In the genomic region with DNA sequence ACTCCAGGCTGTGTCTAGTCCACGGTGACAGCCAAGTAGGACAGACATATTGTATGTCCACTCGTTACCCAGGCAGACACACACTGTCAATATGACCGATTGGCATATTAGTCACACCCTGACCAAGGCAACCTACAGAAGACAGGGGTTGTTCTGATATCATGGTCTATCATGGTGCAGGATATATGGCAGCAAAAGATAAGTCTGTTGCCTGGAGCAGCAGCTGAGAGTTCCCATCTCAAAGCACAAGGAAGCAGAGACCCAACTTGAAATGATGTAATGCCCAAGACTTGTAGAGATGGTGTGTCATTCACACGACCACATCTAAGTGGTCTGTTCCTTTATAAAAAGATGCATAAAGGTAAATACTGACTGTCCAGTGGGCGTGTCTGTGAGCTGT, we compare ENCODE assay signal across 23 mouse cellular contexts. TPM values are rescaled to one million over a fixed set of nuclear protein-coding genes. Genes with fewer than 3 reads are reported as not detected.
"Had no signal": no experiment of that assay in that cellular context is flagged by ENCODE, and none has a peak within 500 bp of the region (broad histone marks: within the 10 kb centered on the region; RNA-seq: fewer than 3 reads in every experiment).

No protein-coding gene starts in this region.

- H3K9me3 ChIP-seq: neural tube, embryonic 13.5 days; neural tube, embryonic 15.5 days; stomach, embryonic 15.5 days had no signal

- H3K4me1 ChIP-seq: stomach, embryonic 15.5 days had no signal

- DNase-seq: retina, postnatal 1 day; right cerebral cortex, adult 18-20 months; right cerebral cortex, postnatal 14 days; right cerebral cortex, postnatal 25 days; right cerebral cortex, postnatal 4 days; spleen, adult 18-20 months; thymus, adult 18-20 months; thymus, adult 2 months; thymus, postnatal 14 days; thymus, postnatal 25 days; thymus, postnatal 36 days; thymus, postnatal 4 days had no signal

- H3K9ac ChIP-seq: neural tube, embryonic 13.5 days; neural tube, embryonic 15.5 days; stomach, embryonic 15.5 days had no signal

- H3K4me3 ChIP-seq: neural tube, embryonic 13.5 days; neural tube, embryonic 15.5 days; stomach, embryonic 15.5 days had no signal

- H3K27ac ChIP-seq: neural tube, embryonic 13.5 days; neural tube, embryonic 15.5 days; stomach, embryonic 15.5 days; stomach, postnatal 0 days had no signal

- H3K36me3 ChIP-seq: neural tube, embryonic 13.5 days; neural tube, embryonic 15.5 days; stomach, embryonic 15.5 days had no signal

RNA-seq across cellular contexts. Expression of gene Rab37, which starts 12.6 kb away (rescaled TPM):
- polyA plus RNA-seq: testis, adult 2 months had no signal

RNA-seq across cellular contexts. Expression of gene Cd300e, which starts 16.7 kb away (rescaled TPM):
- polyA plus RNA-seq: neural tube, embryonic 13.5 days; neural tube, embryonic 14.5 days; stomach, postnatal 0 days; testis, adult 2 months had no signal

RNA-seq across cellular contexts. Expression of gene Cd300ld3, which starts 30.5 kb away (rescaled TPM):
- polyA plus RNA-seq: neural tube, embryonic 13.5 days; neural tube, embryonic 14.5 days; neural tube, embryonic 15.5 days; stomach, embryonic 14.5 days; stomach, embryonic 15.5 days; stomach, embryonic 16.5 days; stomach, postnatal 0 days; thymus, postnatal 0 days had no signal

RNA-seq across cellular contexts. Expression of gene Cd300ld5, which starts 41.1 kb away (rescaled TPM):
- total RNA-seq: neutrophil, adult 5-6 weeks had no signal
- polyA plus RNA-seq: neural tube, embryonic 13.5 days; neural tube, embryonic 14.5 days; neural tube, embryonic 15.5 days; small intestine, adult 2 months; stomach, embryonic 14.5 days; stomach, embryonic 15.5 days; stomach, embryonic 16.5 days; stomach, postnatal 0 days; thymus, postnatal 0 days had no signal

RNA-seq across cellular contexts. Expression of gene Cd300ld4, which starts 51.9 kb away (rescaled TPM):
- total RNA-seq: neutrophil, adult 5-6 weeks had no signal
- polyA plus RNA-seq: neural tube, embryonic 13.5 days; neural tube, embryonic 14.5 days; neural tube, embryonic 15.5 days; small intestine, adult 2 months; stomach, embryonic 14.5 days; stomach, embryonic 15.5 days; stomach, embryonic 16.5 days; stomach, postnatal 0 days had no signal
